8 mouse cellular contexts compared by ENCODE assay signal in genomic region chr7:126428631-126429502, GRCm38 (mm10). TPM values are rescaled to one million over a fixed set of nuclear protein-coding genes. Genes with fewer than 3 reads are reported as not detected.
DNase-seq lines count a peak whose midpoint lies in the region; ATAC-seq and TF ChIP-seq lines count a peak whose summit lies in the region.

Gene Rabep2, plus strand, starts transcription at chr7:126428759.

- POLR2A ChIA-PET in Patski (lab: Charles Lee), result interaction anchor here (1.1 to 2.0 kb wide), 4 partner anchors 10 to 59 kb away, joined by 3 to 8 read pairs (median 4); no protein-coding TSS in a partner anchor

- CTCF ChIA-PET in Patski (lab: Charles Lee), result interaction anchor here (1.4 kb wide), 1 partner anchor 46 kb away, joined by 3 read pairs; the partner anchor contains the start of gene Sh2b1

- peak; percentile 86 for ATAC-seq in Patski
- peak; percentile 93 for ATAC-seq in hindbrain, embryonic 14.5 days (ENCODE audit: low FRiP score)

- H3K27me3 ChIP-seq in Patski, result no peaks in the 10 kb centered on the region
- no peaks in the 10 kb centered on the region for H3K27me3 ChIP-seq in hindbrain, embryonic 14.5 days (ENCODE audit: control insufficient read depth, insufficient read depth, low read length)

- H3K27ac ChIP-seq in hindbrain, embryonic 14.5 days, result peak within 1 kb of the TSS; percentile 90

- under 1% methylated on average over 76 of the region's 82 CpGs for WGBS in hindbrain, embryonic 14.5 days

- H3K9ac ChIP-seq in hindbrain, embryonic 14.5 days, result peak within 1 kb of the TSS; percentile 88

- no peaks in the 10 kb centered on the region for H3K9me3 ChIP-seq in hindbrain, embryonic 14.5 days (ENCODE audit: control insufficient read depth, low read length)

- peaks cover 14% of the 10 kb centered on the region for H3K4me1 ChIP-seq in hindbrain, embryonic 14.5 days (replicated peaks; ENCODE audit: control insufficient read depth, insufficient read depth, low read length)

- DNase-seq in Patski (ENCODE audit: low read depth, low spot score), result peak; percentile 72
- DNase-seq in cerebellum, postnatal 14 days, result peak; percentile 99 to 100
- DNase-seq in frontal cortex, postnatal 25 days (ENCODE audit: low spot score in 2 of 2), result peak; percentile 92 to 96
- peak; percentile 94 for DNase-seq in hindbrain, embryonic 14.5 days (ENCODE audit: low spot score)
- DNase-seq in layer of hippocampus, postnatal 36 days, result peak; percentile 93
- DNase-seq in lung, postnatal 36 days, result peak; percentile 97
- DNase-seq in retina, postnatal 1 day, result peak; percentile 95
- DNase-seq in urinary bladder, adult 18-20 months (ENCODE audit: low spot score in 2 of 2), result peak; percentile 91 to 98

- peak within 1 kb of the TSS; percentile 78 for H3K4me2 ChIP-seq in hindbrain, embryonic 14.5 days (replicated peaks)

- in situ Hi-C loops in Patski (cut with MboI; ENCODE audit: low pct_unique_long_range_greater_than_20kb), result no loop called here

- 0 out of 2 replicates have a peak, but pooled peaks cover 11% of the 10 kb centered on the region for H3K36me3 ChIP-seq in hindbrain, embryonic 14.5 days (replicated peaks; ENCODE audit: control insufficient read depth, insufficient read depth)

- TF ChIP-seq CTCF in Patski (IDR thresholded peaks at IDR 0.05), result no peak

- peak within 1 kb of the TSS; percentile 63 for H3K4me3 ChIP-seq in hindbrain, embryonic 14.5 days (replicated peaks; ENCODE audit: low read length)

RNA-seq across cellular contexts. Expression of gene Rabep2, which starts in this region (rescaled TPM):
- polyA plus RNA-seq in Patski (2021), result 30.2 TPM
- polyA plus RNA-seq in hindbrain, embryonic 14.5 days (2014; fragmentation: Nextera tagmentation; extraction: Ambion mirVana), result 18.9 and 20.2 TPM in 2 replicates
- total RNA-seq in layer of hippocampus, postnatal 36 days (2021), result 10 to 100 TPM; 13.4 to 17.5 TPM

Comparison
In these comparisons a context has a peak if more than half of its experiments do, and no peak if none do; other contexts are left out.
1. Peak in every context shown above with its lines: DNase-seq, ATAC-seq, H3K4me3 ChIP-seq and H3K27ac ChIP-seq.